Mouse (Mus musculus) heart, postnatal 25 days (tissue): ENCODE measurements around the gene Adk. TPM values are rescaled to one million over a fixed set of nuclear protein-coding genes. Genes with fewer than 3 reads are reported as not detected.

ENCODE experiments used
- DNase-seq: peaks from one replicate; pipeline ENCODE4 v3.0.0; 2022; ENCODE audit warnings: low spot score
- intact Hi-C: fragments of 180-260 bp; cut with DNase I; formaldehyde crosslinking; loops from one replicate; pipeline ENCODE4 v1.15.1; 2025
- total RNA-seq, 2 experiments: library from RNA; stranded (reverse); gene quantifications; 2 replicates each; pipeline ENCODE4 v1.2.3; 2021

Gene Adk
- total RNA-seq, 2 experiments from 2014 or later: 236 to 274 TPM

- DNase-seq: no peak
- intact Hi-C loops: no loop called here
Observed at GRCm38 (mm10) chr14:21490141-21490540, 437.8 kb downstream of the Adk start.

Other genes starting within 250 kb of the Adk start
- 1 to 10 TPM; 4.5 to 4.6 TPM for gene Plau, start 215.9 kb upstream of the Adk start, total RNA-seq
- gene Vcl, start 123.2 kb upstream of the Adk start, total RNA-seq: 100 to 1,000 TPM; 126 to 132 TPM
- 10 to 100 TPM; 62.9 to 72.4 TPM for gene Ap3m1, start 66 bp upstream of the Adk start, total RNA-seq